Mouse (Mus musculus) stomach, embryonic 14.5 days (tissue): Measurements from ENCODE around the gene Kif17. TPM values are rescaled to one million over a fixed set of nuclear protein-coding genes. Genes with fewer than 3 reads are reported as not detected.

ENCODE experiments used
- ATAC-seq: fragments of 200-750 bp; cut with Nextera tagmentation; 2 replicates; pipeline ENCODE4 v1.8.0; 2017; ENCODE audit warnings: low read depth, moderate TSS enrichment; ENCODE audit not compliant: insufficient number of reproducible peaks, insufficient read depth, low FRiP score
- H3K27ac ChIP-seq: fragments of 300-500 bp; sonication (generic); 2 replicates; pipeline ENCODE4 v1.5.1; 2014; ENCODE audit warnings: mild to moderate bottlenecking, low read length, moderate library complexity, mixed read lengths
- H3K27me3 ChIP-seq: fragments of 300-500 bp; sonication (generic); 2 replicates; pipeline ENCODE4 v1.6.1; 2014; ENCODE audit warnings: low read length, control low read depth, mixed read lengths; ENCODE audit not compliant: control insufficient read depth, insufficient read depth
- H3K36me3 ChIP-seq: fragments of 300-500 bp; sonication (generic); 2 replicates; pipeline ENCODE4 v1.6.1; 2014; ENCODE audit warnings: mild to moderate bottlenecking, control low read depth, low read length, moderate library complexity, mixed read lengths; ENCODE audit not compliant: control insufficient read depth, insufficient read depth
- H3K4me1 ChIP-seq: fragments of 300-500 bp; sonication (generic); 2 replicates; pipeline ENCODE4 v1.6.1; 2014; ENCODE audit warnings: low read length, control low read depth, mixed read lengths; ENCODE audit not compliant: control insufficient read depth, insufficient read depth
- H3K4me2 ChIP-seq: fragments of 300-500 bp; sonication (generic); replicated peaks from 2 replicates; pipeline ENCODE4 v1.6.1; 2014; ENCODE audit warnings: low read depth, low read length, control low read depth
- H3K4me3 ChIP-seq: fragments of 300-500 bp; sonication (generic); 2 replicates; pipeline ENCODE4 v1.5.1; 2014; ENCODE audit warnings: low read depth, low read length, control low read depth
- H3K9ac ChIP-seq: fragments of 300-500 bp; sonication (generic); replicated peaks from 2 replicates; pipeline ENCODE4 v1.6.1; 2014; ENCODE audit warnings: low read depth, mild to moderate bottlenecking, control low read depth, low read length, moderate library complexity, mixed read lengths
- H3K9me3 ChIP-seq: fragments of 300-500 bp; sonication (generic); 2 replicates; pipeline ENCODE4 v1.6.1; 2016; ENCODE audit warnings: low read depth, low read length, control low read depth; ENCODE audit not compliant: control insufficient read depth
- WGBS: fragments of 180-500 bp; shearing (Covaris S2); extraction: QIAGEN DNeasy Blood & Tissue Kit; methylation state at CpG from one replicate; pipeline ENCODE4 v1.1.7; 2014; 5-methylcytosine and 5-hydroxymethylcytosine counted together
- polyA plus RNA-seq: library from polyadenylated mRNA; unstranded; fragments of >200 nt; fragmentation: Nextera tagmentation; extraction: Ambion mirVana; gene quantifications from 2 replicates; pipeline ENCODE4 v1.2.1, GENCODE M21; 2014

The Kif17 gene
- polyA plus RNA-seq, 1 experiment from 2014 or later, result 1.5 TPM

DNA sequence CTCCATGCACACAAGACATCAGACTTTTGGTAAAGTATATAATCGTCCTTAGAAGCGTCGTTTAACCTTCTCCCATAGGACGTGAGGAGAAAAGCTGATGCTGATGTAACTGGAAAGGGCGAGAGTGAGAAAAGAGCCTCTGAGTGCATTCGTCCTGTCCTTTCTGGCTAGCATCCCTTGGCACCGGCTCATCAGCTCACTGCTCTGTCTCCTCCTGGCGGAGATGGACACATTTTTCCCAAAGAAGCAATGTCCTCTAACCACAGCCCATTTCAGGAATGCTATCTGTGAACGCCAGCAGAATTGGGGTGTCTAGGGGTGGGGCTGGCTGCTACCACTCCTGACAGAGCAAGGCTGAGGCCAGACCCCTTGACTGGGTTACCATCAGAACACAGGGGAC lies 81.4 kb downstream of the Kif17 start:
- H3K9me3 ChIP-seq, result no peaks in the 10 kb centered on the region
- H3K36me3 ChIP-seq, result no peaks in the 10 kb centered on the region
- H3K9ac ChIP-seq, result no peak overlapping the region
- H3K4me3 ChIP-seq, result no peak overlapping the region
- no peaks in the 10 kb centered on the region for H3K4me1 ChIP-seq
- no peaks in the 10 kb centered on the region for H3K27me3 ChIP-seq
- no peak overlapping the region for H3K27ac ChIP-seq
- no peak overlapping the region for H3K4me2 ChIP-seq
- ATAC-seq, result no peak
- WGBS, result 78% methylated on average over 9 of the region's 9 CpGs

DNA sequence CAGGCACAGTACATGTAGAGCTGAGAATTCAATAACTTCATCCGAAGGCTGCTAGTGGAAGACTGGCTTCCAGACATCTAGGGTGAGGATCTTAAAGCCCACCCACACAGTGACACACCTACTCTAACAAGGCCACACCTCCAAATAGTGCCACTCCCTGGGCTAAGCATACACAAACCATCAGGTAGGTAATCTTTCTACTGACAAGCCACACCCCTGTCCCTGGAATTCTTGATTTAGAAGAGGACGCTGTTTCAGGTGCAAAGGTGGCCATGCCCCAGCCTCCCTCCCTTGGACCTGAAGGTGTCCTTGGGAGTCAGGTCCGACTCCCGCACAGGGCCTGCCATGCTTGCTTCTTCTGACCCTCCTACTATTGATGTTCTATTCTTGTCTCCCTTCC lies 82.9 kb downstream of the Kif17 start:
- no peak overlapping the region for H3K4me3 ChIP-seq
- no peak overlapping the region for H3K27ac ChIP-seq
- H3K4me1 ChIP-seq, result no peaks in the 10 kb centered on the region
- 66% methylated on average over 4 of the region's 4 CpGs for WGBS
- H3K9me3 ChIP-seq, result no peaks in the 10 kb centered on the region
- H3K36me3 ChIP-seq, result no peaks in the 10 kb centered on the region
- no peak overlapping the region for H3K4me2 ChIP-seq
- ATAC-seq, result peak; percentile 74
- no peak overlapping the region for H3K9ac ChIP-seq
- no peaks in the 10 kb centered on the region for H3K27me3 ChIP-seq

DNA sequence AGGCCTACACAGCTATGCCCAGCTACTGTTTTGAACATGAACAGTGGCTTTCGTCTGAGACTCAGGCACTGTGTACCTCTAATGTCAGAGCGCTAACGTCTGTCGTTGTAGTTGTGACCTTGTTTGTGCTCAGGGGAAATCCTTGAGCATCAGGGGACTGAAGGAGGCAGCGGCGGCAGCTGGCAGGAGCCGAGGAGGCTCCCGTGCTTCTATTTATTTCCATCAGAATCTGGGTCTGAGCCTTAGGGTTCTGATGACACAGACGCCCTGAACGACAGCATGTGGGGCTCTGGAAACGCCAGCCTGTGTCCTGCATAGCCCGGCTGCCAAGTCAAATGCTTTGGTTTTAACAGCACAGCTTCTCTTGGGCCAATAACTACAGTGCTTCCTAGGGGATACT lies 84.8 kb downstream of the Kif17 start:
- H3K4me3 ChIP-seq, result no peak overlapping the region
- H3K4me1 ChIP-seq, result no peaks in the 10 kb centered on the region
- no peak overlapping the region for H3K9ac ChIP-seq
- H3K9me3 ChIP-seq, result no peaks in the 10 kb centered on the region
- H3K27me3 ChIP-seq, result no peaks in the 10 kb centered on the region
- WGBS, result 83% methylated on average over 12 of the region's 12 CpGs
- no peak overlapping the region for H3K4me2 ChIP-seq
- ATAC-seq, result no peak
- H3K27ac ChIP-seq, result no peak overlapping the region
- H3K36me3 ChIP-seq, result no peaks in the 10 kb centered on the region

DNA sequence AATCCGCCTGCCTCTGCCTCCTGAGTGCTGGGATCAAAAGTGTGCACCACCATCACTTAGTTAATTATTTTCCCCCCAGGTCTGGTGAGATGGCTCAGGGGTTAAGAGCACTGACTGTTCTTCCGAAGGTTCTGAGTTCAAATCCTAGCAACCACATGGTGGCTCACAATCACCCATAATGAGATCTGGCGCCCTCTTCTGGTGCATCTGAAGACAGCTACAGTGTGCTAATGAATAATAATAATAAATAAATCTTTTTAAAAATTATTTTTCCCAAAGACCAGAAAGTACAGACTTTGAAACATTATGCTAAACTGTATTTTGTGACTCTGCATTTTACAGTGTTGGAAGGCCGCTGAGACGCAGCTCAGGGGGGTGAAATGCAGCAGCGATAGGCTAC lies 85.4 kb downstream of the Kif17 start:
- Histone ChIP-seq H3K4me1 (no peaks in the 10 kb centered on the region), H3K4me2 (no peak overlapping the region), H3K27ac (no peak overlapping the region), H3K9ac (no peak overlapping the region), H3K9me3 (no peaks in the 10 kb centered on the region), H3K27me3 (no peaks in the 10 kb centered on the region), H3K4me3 (no peak overlapping the region), H3K36me3 (no peaks in the 10 kb centered on the region)
- no peak for ATAC-seq
- 85% methylated on average over 6 of the region's 6 CpGs for WGBS

DNA sequence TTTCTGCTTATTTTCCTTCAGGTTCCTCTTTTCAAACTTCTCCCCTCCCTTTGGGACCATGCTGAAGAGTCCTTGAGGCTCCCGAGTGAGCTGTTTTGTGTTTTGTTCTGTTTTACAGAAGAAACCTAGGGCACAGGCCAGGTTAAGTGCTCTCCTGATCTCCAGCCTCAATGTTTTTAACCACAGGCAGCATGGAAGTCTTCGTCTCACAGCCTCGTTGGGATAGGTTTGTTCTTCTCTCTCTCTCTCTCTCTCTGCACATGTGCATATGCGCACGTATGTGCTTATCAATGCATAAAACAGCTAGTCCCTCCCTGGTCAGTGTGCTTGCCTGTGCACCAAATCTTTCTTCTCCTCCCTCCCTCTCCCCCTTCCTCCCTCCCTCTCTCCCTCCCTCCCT lies 86.6 kb downstream of the Kif17 start:
- no peak overlapping the region for H3K27ac ChIP-seq
- H3K4me2 ChIP-seq, result no peak overlapping the region
- H3K9ac ChIP-seq, result no peak overlapping the region
- 65% methylated on average over 5 of the region's 5 CpGs for WGBS
- H3K9me3 ChIP-seq, result no peaks in the 10 kb centered on the region
- H3K36me3 ChIP-seq, result no peaks in the 10 kb centered on the region
- ATAC-seq, result no peak
- H3K4me3 ChIP-seq, result no peak overlapping the region
- no peaks in the 10 kb centered on the region for H3K27me3 ChIP-seq
- H3K4me1 ChIP-seq, result no peaks in the 10 kb centered on the region

DNA sequence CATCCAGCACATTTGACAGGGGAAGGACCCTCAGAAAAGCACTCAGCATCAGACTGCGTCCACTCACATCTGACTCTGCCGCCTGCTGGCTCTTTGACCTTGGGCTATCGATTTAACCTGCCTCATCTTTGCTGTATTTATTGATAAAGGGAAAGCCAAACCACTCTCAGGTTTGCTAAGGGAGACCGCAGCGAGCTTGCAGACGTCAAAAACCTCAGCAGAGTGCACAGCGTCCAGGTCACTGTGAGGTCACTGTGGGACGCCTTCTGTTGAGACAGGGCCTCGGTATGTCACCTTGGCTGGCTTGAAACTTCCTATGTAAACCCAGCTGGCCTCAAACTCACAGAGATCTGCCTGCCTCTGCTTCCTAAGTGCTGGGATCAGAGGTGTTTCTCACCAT lies 87.1 kb downstream of the Kif17 start:
- H3K4me2 ChIP-seq, result no peak overlapping the region
- H3K27ac ChIP-seq, result no peak overlapping the region
- H3K4me3 ChIP-seq, result no peak overlapping the region
- no peak for ATAC-seq
- H3K36me3 ChIP-seq, result no peaks in the 10 kb centered on the region
- WGBS, result 52% methylated on average over 9 of the region's 9 CpGs
- no peaks in the 10 kb centered on the region for H3K27me3 ChIP-seq
- H3K9ac ChIP-seq, result no peak overlapping the region
- H3K4me1 ChIP-seq, result no peaks in the 10 kb centered on the region
- H3K9me3 ChIP-seq, result no peaks in the 10 kb centered on the region

DNA sequence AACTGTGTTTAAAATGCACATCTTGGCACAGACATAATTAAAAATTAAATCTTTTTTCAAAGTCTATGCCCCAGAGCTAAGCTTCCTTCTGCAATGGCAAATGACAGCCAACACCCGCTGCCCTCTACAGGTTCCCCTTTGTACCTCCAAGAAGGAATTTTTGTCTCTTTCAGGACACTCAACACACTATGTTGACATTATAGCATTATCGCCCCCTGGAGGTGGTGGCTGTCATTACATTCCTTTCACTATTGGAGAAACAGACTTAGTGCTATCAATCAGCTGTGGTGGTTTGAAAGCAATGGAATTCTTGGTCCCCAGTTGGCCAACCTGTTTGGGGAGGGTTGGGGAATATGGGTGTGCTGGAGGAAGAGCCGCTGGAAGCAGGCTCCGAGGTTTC lies 89.7 kb downstream of the Kif17 start:
- H3K9ac ChIP-seq, result no peak overlapping the region
- H3K4me3 ChIP-seq, result no peak overlapping the region
- H3K27ac ChIP-seq, result no peak overlapping the region
- H3K4me2 ChIP-seq, result no peak overlapping the region
- H3K4me1 ChIP-seq, result no peaks in the 10 kb centered on the region
- no peak for ATAC-seq
- H3K27me3 ChIP-seq, result no peaks in the 10 kb centered on the region
- 28% methylated on average over 4 of the region's 4 CpGs for WGBS
- H3K9me3 ChIP-seq, result no peaks in the 10 kb centered on the region
- no peaks in the 10 kb centered on the region for H3K36me3 ChIP-seq

DNA sequence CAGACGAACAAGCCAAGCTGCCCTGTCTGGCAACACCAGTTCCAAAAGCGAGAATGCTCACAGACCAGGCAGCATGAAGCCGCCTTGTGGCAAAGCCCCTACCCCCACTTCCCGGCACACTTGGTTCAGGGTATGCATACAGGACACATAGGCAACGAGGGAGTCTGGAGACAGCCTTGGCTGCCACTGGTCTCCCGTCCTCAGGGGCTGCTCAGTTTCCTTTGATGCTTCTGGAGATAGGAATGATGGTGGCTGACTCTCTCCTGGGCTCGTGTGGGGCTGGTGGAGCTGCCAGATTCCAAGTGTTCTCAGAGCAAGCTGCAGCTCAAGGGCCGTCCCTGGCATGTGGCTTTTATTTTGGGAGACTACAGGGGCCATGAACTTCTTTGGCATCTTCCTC lies 91.2 kb downstream of the Kif17 start:
- Histone ChIP-seq H3K27ac (no peak overlapping the region), H3K4me2 (no peak overlapping the region), H3K9ac (no peak overlapping the region), H3K27me3 (no peaks in the 10 kb centered on the region), H3K4me1 (no peaks in the 10 kb centered on the region), H3K4me3 (no peak overlapping the region), H3K9me3 (no peaks in the 10 kb centered on the region), H3K36me3 (no peaks in the 10 kb centered on the region)
- 68% methylated on average over 8 of the region's 8 CpGs for WGBS
- no peak for ATAC-seq

DNA sequence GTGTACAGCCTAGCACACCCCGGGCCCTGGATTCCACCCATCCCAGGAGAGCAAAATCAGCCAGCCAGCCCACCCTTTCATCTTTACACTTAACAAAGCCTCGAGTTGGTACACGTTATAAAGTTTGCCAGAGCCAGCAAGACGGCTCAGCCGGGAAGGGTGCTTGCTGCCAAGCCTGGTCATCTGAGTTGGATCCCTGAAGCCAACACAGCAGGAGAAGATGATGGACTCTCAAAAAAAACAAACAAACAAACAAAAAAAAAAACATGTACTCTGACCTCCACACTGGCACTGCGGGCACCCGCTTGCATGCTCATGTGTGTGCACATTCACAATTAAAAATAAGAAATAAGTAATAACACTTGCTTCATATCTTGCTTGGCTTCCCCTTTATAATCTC lies 91.8 kb downstream of the Kif17 start:
- Histone ChIP-seq H3K9me3 (no peaks in the 10 kb centered on the region), H3K9ac (no peak overlapping the region), H3K4me1 (no peaks in the 10 kb centered on the region), H3K27me3 (no peaks in the 10 kb centered on the region), H3K4me3 (no peak overlapping the region), H3K4me2 (no peak overlapping the region), H3K36me3 (no peaks in the 10 kb centered on the region), H3K27ac (no peak overlapping the region; the same call in 1 of the 2 replicates)
- ATAC-seq, result no peak
- WGBS, result 77% methylated on average over 7 of the region's 7 CpGs
